Comparison of ENCODE assay signal across 7 mouse cellular contexts in the genomic region with DNA sequence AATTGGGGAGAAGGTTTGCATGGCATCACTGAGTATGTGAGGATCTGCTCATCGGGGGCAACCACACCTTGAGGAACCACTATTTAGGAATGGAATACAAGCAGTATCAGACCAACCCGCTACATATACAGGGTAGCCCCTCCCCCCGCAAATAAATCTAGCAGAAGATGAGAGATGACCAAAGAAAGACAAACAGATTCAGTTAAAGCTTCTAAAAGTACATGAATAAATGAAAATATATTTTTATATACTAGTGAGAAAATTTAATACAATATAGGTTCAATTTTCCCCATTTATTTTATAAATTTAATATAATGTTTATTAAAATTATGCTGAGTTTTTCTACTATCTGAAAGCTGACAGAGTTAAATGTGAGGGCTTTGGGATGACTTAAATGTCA. TPM values are rescaled to one million over a fixed set of nuclear protein-coding genes. Genes with fewer than 3 reads are reported as not detected.
DNase-seq lines count a peak whose midpoint lies in the region; ATAC-seq and TF ChIP-seq lines count a peak whose summit lies in the region.

A gene (plus strand): TSS at position 301 of the 400 bp plus-strand sequence.

- TF ChIP-seq EP300 in stomach, postnatal 0 days (optimal IDR thresholded peaks at IDR 0.05) = no peak

- peaks cover 13% of the 10 kb centered on the region for H3K4me1 ChIP-seq in forebrain, embryonic 10.5 days
- peaks cover 14% of the 10 kb centered on the region for H3K4me1 ChIP-seq in limb, embryonic 15.5 days
- H3K4me1 ChIP-seq in stomach, postnatal 0 days (replicated peaks; ENCODE audit: control insufficient read depth, insufficient read depth) = 0 out of 2 replicates have a peak, but pooled peaks cover 4% of the 10 kb centered on the region

- no peak within 1 kb of the TSS for H3K9ac ChIP-seq in limb, embryonic 15.5 days
- no peak within 1 kb of the TSS for H3K9ac ChIP-seq in stomach, postnatal 0 days (ENCODE audit: low read length)

- ATAC-seq in limb, embryonic 15.5 days (ENCODE audit: insufficient number of reproducible peaks, low FRiP score, low TSS enrichment, low read depth) = no peak
- no peak for ATAC-seq in stomach, postnatal 0 days (ENCODE audit: low FRiP score, low TSS enrichment)
- ATAC-seq in frontal cortex, adult (ENCODE audit: low TSS enrichment) = no peak

- no peak within 1 kb of the TSS for H3K27ac ChIP-seq in forebrain, embryonic 10.5 days
- no peak within 1 kb of the TSS for H3K27ac ChIP-seq in limb, embryonic 15.5 days
- H3K27ac ChIP-seq in stomach, postnatal 0 days (replicated peaks) = no peak within 1 kb of the TSS

- no peaks in the 10 kb centered on the region for H3K27me3 ChIP-seq in forebrain, embryonic 10.5 days (ENCODE audit: poor library complexity, severe bottlenecking)
- H3K27me3 ChIP-seq in limb, embryonic 15.5 days = no peaks in the 10 kb centered on the region
- no peaks in the 10 kb centered on the region for H3K27me3 ChIP-seq in stomach, postnatal 0 days (ENCODE audit: control insufficient read depth, insufficient read depth, low read length)

- no peak within 1 kb of the TSS for H3K4me2 ChIP-seq in limb, embryonic 15.5 days
- no peak within 1 kb of the TSS for H3K4me2 ChIP-seq in stomach, postnatal 0 days (replicated peaks; ENCODE audit: low read depth)

- TF ChIP-seq CTCF in stomach, postnatal 0 days (IDR thresholded peaks at IDR 0.05; ENCODE audit: low read depth) = no peak

- H3K36me3 ChIP-seq in forebrain, embryonic 10.5 days (replicated peaks) = peaks cover 6% of the 10 kb centered on the region
- H3K36me3 ChIP-seq in limb, embryonic 15.5 days = 0 out of 2 replicates have a peak, but pooled peaks cover 2% of the 10 kb centered on the region
- H3K36me3 ChIP-seq in stomach, postnatal 0 days (ENCODE audit: control insufficient read depth, insufficient read depth, low read length) = no peaks in the 10 kb centered on the region

- DNase-seq in urinary bladder, adult 2 months (ENCODE audit: low spot score) = no peak
- DNase-seq in urinary bladder, postnatal 25 days (ENCODE audit: low spot score) = no peak
- DNase-seq in forebrain, embryonic 10.5 days (ENCODE audit: extremely low spot score, low spot score) = no peak
- DNase-seq in stomach, postnatal 0 days (ENCODE audit: low spot score) = no peak
- no peak for DNase-seq in urinary bladder, adult 18-20 months (ENCODE audit: low spot score in 2 of 2)

- H3K4me3 ChIP-seq in forebrain, embryonic 10.5 days = no peak within 1 kb of the TSS
- H3K4me3 ChIP-seq in limb, embryonic 15.5 days = no peak within 1 kb of the TSS
- H3K4me3 ChIP-seq in stomach, postnatal 0 days (ENCODE audit: low read depth, low read length) = no peak within 1 kb of the TSS

- 91% methylated on average over 3 of the region's 3 CpGs for WGBS in forebrain, embryonic 10.5 days
- whole genome bisulfite sequencing in limb, embryonic 15.5 days = 84% methylated on average over 3 of the region's 3 CpGs
- WGBS in stomach, postnatal 0 days = 84% methylated on average over 3 of the region's 3 CpGs

- H3K9me3 ChIP-seq in forebrain, embryonic 10.5 days = no peaks in the 10 kb centered on the region
- no peaks in the 10 kb centered on the region for H3K9me3 ChIP-seq in limb, embryonic 15.5 days
- no peaks in the 10 kb centered on the region for H3K9me3 ChIP-seq in stomach, postnatal 0 days (ENCODE audit: control insufficient read depth, low read length)

RNA-seq across cellular contexts. Expression of the gene that starts here (rescaled TPM):
- polyA plus RNA-seq in urinary bladder, adult 2 months (2012; rRNA removed) = 17.6 and 21.8 TPM in 2 replicates
- polyA plus RNA-seq in forebrain, embryonic 10.5 days (2016; fragmentation: Nextera tagmentation; extraction: Ambion mirVana) = 48.2 and 48.6 TPM in 2 replicates
- polyA plus RNA-seq in limb, embryonic 15.5 days (2015; fragmentation: Nextera tagmentation; extraction: Ambion mirVana) = 34.8 and 36.3 TPM in 2 replicates
- 26.8 and 29.3 TPM in 2 replicates for polyA plus RNA-seq in stomach, postnatal 0 days (2015; fragmentation: Nextera tagmentation; extraction: Ambion mirVana)
